Mouse (Mus musculus) heart, adult 2 months (tissue): ENCODE data around the gene Fau.

Experiments used
- CTCF ChIP-seq: fragments of 200-600 bp; IDR thresholded peaks from 2 replicates; pipeline ENCODE4 v1.8.1; 2022; ENCODE audit warnings: antibody characterized with exemption, mild to moderate bottlenecking, moderate library complexity
- EP300 ChIP-seq: fragments of 200-500 bp; IDR thresholded peaks from 2 replicates; pipeline ENCODE4 v1.6.1; 2011; ENCODE audit warnings: low read depth, low read length, control low read depth; ENCODE audit not compliant: insufficient read depth

DNA sequence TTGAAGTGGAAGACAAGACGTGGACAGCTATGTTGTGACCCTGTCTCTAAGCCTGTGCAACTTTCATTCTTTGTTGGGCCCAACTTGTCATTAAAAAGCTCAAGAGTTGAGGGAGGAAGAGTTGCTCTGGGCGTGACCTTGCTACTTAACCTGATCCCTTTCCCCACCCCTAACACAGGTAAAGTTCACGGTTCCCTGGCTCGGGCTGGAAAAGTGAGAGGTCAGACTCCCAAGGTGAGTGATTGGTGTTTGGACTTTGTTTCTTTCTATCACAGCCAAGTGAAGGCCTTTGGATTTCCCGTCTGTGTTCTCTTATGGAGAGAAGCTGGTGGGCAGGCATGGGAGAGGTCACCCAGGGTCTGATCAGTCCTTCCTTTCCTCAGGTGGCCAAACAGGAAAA lies 1.3 kb downstream of the Fau start:
- TF ChIP-seq EP300: no peak
- no peak for TF ChIP-seq CTCF
